Mouse (Mus musculus): ENCODE results near the gene Zfp882.
"Not testable (repeated sequence)": the region's sequence is repeated elsewhere in the genome, so short reads cannot be mapped to it uniquely, and the experiment has no call there.

Zfp882 gene

GRCm38 (mm10) chr8:71952489-71952888, 44.1 kb downstream of the Zfp882 start:
- no peak for DNase-seq (ENCODE audit: low read depth, low spot score)

GRCm38 (mm10) chr8:71952961-71953700, 44.7 kb downstream of the Zfp882 start:
- not testable (repeated sequence) for DNase-seq (ENCODE audit: low read depth, low spot score)

DNA sequence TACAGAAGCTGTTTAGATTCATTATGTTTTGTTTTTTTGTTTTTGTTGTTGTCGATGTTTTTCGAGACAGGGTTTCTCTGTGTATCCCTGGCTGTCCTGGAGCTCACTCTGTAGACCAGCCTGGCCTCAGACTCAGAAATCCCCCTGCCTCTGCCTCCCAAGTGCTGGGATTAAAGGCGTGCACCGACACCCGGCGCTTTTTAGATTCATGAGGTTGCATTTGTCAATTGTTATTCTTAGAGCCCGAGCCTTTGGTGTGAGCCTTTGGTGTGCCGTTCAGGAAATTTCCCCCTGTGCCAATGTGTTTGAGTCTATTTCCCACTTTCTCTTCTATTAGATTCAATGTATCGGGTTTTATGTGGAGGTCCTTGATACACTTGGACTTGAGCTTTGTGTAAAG, 46.3 kb downstream of the Zfp882 start:
- DNase-seq (ENCODE audit: low read depth, low spot score): no peak

- DNase-seq (ENCODE audit: low read depth, low spot score): no peak
Measured at GRCm38 (mm10) chr8:71960483-71960882, 52.1 kb downstream of the Zfp882 start.

- DNase-seq (ENCODE audit: low read depth, low spot score): no peak
Measured at GRCm38 (mm10) chr8:71961796-71962195, 53.4 kb downstream of the Zfp882 start.

DNA sequence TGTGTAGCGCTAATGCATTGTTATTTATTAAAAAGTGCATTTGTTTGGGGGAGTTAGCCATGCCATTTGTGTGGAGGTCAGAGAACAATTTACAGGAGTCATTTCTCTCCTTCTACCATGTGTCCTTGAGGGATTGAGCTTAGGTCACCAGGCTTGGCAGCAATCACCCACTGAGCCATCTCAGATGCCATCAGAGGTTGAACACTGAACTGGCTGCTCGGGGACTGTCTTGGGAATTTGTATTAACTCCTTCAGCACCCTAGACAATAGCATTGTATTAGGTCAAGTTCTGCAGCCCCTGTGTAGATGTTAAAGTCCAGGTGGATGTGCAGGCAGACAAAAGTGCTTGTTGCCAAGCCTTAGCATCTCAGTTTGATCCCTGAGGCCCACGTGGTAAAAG, 55.6 kb downstream of the Zfp882 start:
- DNase-seq (ENCODE audit: low read depth, low spot score): no peak

- DNase-seq (ENCODE audit: low read depth, low spot score): no peak
Measured at GRCm38 (mm10) chr8:71965166-71965565, 56.8 kb downstream of the Zfp882 start.

Measured in embryo, embryonic 11.5 days (tissue).